Mouse (Mus musculus) small intestine, adult 2 months (tissue): ENCODE measurements at regions not wholly inside any gene's neighbourhood (a gene's known extent, or its start where the extent isn't known, plus 50 kb on each side); places are given as distances from the start of the nearest gene placed in this dataset.

Experiments
- CTCF ChIP-seq: fragments of 200-500 bp; IDR thresholded peaks from 2 replicates; pipeline ENCODE4 v1.5.1; 2012; ENCODE audit warnings: low read depth, mild to moderate bottlenecking, control low read depth, inconsistent platforms, low read length, moderate library complexity, mixed read lengths; ENCODE audit not compliant: insufficient replicate concordance, insufficient read length; ENCODE audit errors: extremely low read depth
- POLR2A ChIP-seq: fragments of 200-500 bp; IDR thresholded peaks from 2 replicates; pipeline ENCODE4 v1.6.1; 2012; ENCODE audit warnings: low read depth, mild to moderate bottlenecking, control low read depth, inconsistent platforms, low read length, moderate library complexity

GRCm38 (mm10) chr8:26608001-26608400 lies 369.1 kb upstream of the Zfp703 start:
- TF ChIP-seq CTCF (no peak), POLR2A (no peak)
